Mouse (Mus musculus) heart, embryonic 13.5 days (tissue): ENCODE data around the gene Vmn1r130. TPM values are rescaled to one million over a fixed set of nuclear protein-coding genes. Genes with fewer than 3 reads are reported as not detected.
"Not testable (repeated sequence)": the region's sequence is repeated elsewhere in the genome, so short reads cannot be mapped to it uniquely, and the experiment has no call there.

Experiments
- ATAC-seq: fragments of 200-750 bp; cut with Nextera tagmentation; 2 replicates; pipeline ENCODE4 v1.8.0; 2017; ENCODE audit warnings: moderate TSS enrichment; ENCODE audit not compliant: insufficient number of reproducible peaks, low FRiP score, low TSS enrichment; ENCODE audit errors: extremely low read depth
- H3K27ac ChIP-seq: fragments of 300-500 bp; sonication (generic); replicated peaks from 2 replicates; pipeline ENCODE4 v1.5.1; 2015; ENCODE audit warnings: moderate library complexity, mild to moderate bottlenecking, inconsistent platforms
- H3K27me3 ChIP-seq: fragments of 300-500 bp; sonication (generic); replicated peaks from 2 replicates; pipeline ENCODE4 v1.6.1; 2015; ENCODE audit warnings: mild to moderate bottlenecking, inconsistent platforms
- H3K36me3 ChIP-seq: fragments of 300-500 bp; sonication (generic); 2 replicates; pipeline ENCODE4 v1.6.1; 2015; ENCODE audit warnings: mild to moderate bottlenecking, inconsistent platforms
- H3K4me1 ChIP-seq: fragments of 300-500 bp; sonication (generic); 2 replicates; pipeline ENCODE4 v1.6.1; 2015; ENCODE audit warnings: inconsistent platforms
- H3K4me2 ChIP-seq: fragments of 300-500 bp; sonication (generic); 2 replicates; pipeline ENCODE4 v1.6.1; 2015; ENCODE audit warnings: inconsistent platforms, mild to moderate bottlenecking, moderate library complexity
- H3K4me3 ChIP-seq: fragments of 300-500 bp; sonication (generic); 2 replicates; pipeline ENCODE4 v1.5.1; 2015; ENCODE audit warnings: moderate library complexity, mild to moderate bottlenecking, inconsistent platforms
- H3K9ac ChIP-seq: fragments of 300-500 bp; sonication (generic); 2 replicates; pipeline ENCODE4 v1.6.1; 2015; ENCODE audit warnings: inconsistent platforms, mild to moderate bottlenecking, moderate library complexity
- H3K9me3 ChIP-seq: fragments of 300-500 bp; sonication (generic); 2 replicates; pipeline ENCODE4 v1.6.1; 2016; ENCODE audit warnings: inconsistent platforms
- WGBS: fragments of 180-500 bp; shearing (Covaris S2); methylation state at CpG from one replicate; pipeline ENCODE4 v1.1.7; 2015; ENCODE audit warnings: mixed read lengths; 5-methylcytosine and 5-hydroxymethylcytosine counted together
- polyA plus RNA-seq: library from polyadenylated mRNA; unstranded; fragments of >200 nt; fragmentation: Nextera tagmentation; extraction: Ambion mirVana; gene quantifications from 2 replicates; pipeline ENCODE4 v1.2.1, GENCODE M21; 2015

Gene Vmn1r130
- polyA plus RNA-seq = not detected in 2 replicates

DNA sequence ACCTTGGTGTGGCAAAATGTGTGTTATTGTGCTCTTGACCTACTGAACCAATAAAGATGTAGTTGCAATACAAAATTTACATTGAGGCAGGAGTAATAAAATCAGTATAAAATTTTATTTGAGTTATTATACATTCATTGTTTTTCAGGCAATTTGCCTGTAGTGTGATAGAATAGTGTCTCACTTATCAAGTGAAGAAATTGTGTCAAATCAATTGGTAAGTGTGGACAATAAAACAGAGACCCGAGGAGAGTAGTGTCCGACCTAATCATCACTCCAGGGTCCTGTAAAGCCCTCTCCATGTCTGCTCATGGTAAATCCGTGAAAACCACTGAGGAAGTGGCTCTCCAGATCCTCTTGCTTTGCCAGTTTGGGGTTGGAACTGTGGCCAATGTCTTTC lies at the start of gene Vmn1r130:
Gene Vmn1r130, plus strand, starts transcription at position 301 of the 400 bp plus-strand sequence.
- no CpG with 5 or more reads among the region's 3 CpGs for WGBS
- H3K27ac ChIP-seq, H3K27me3 ChIP-seq, H3K9me3 ChIP-seq, H3K4me3 ChIP-seq, H3K36me3 ChIP-seq, ATAC-seq, H3K4me2 ChIP-seq, H3K9ac ChIP-seq, H3K4me1 ChIP-seq: not testable (repeated sequence)

DNA sequence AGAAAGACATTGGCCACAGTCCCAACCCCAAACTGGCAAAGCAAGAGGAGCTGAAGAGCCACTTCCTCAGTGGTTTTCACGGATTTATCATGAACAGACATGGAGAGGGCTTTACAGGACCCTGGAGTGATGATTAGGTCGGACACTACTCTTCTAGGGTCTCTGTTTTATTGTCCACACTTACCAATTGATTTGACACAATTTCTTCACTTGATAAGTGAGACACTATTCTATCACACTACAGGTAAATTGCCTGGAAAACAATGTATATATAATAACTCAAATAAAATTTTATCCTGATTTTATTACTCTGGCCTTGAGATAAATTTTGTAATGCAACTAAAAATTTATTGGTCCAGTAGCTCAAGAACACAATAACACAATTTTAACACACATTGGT lies 34.4 kb downstream of the Vmn1r130 start, which contains the start of gene Vmn1r131:
Gene Vmn1r131, minus strand, starts transcription at position 101 of the 400 bp plus-strand sequence.
- not testable (repeated sequence) for H3K4me2 ChIP-seq, H3K27ac ChIP-seq, H3K4me3 ChIP-seq, H3K36me3 ChIP-seq, H3K9ac ChIP-seq, H3K27me3 ChIP-seq, H3K9me3 ChIP-seq, H3K4me1 ChIP-seq, ATAC-seq
- no CpG with 5 or more reads among the region's 2 CpGs for WGBS

Other genes with a start within 250 kb of the Vmn1r130 start
- not detected in 2 replicates for gene Vmn1r125, start 239.6 kb upstream of the Vmn1r130 start, polyA plus RNA-seq
- gene Vmn1r126, start 210.3 kb upstream of the Vmn1r130 start, polyA plus RNA-seq = not detected in 2 replicates
- not detected in 2 replicates for gene Vmn1r127, start 191.9 kb upstream of the Vmn1r130 start, polyA plus RNA-seq
- not detected in 2 replicates for gene Vmn1r128, start 162.4 kb upstream of the Vmn1r130 start, polyA plus RNA-seq
- gene Vmn1r129, start 150.5 kb upstream of the Vmn1r130 start, polyA plus RNA-seq = not detected in 2 replicates
- gene Gm6882, start 79.0 kb upstream of the Vmn1r130 start, polyA plus RNA-seq = not detected in 2 replicates
- not detected in 2 replicates for gene Vmn1r131, start 34.3 kb downstream of the Vmn1r130 start, polyA plus RNA-seq
- gene Vmn1r132, start 102.3 kb downstream of the Vmn1r130 start, polyA plus RNA-seq = not detected in 2 replicates
- gene Gm4175, start 249.7 kb downstream of the Vmn1r130 start, polyA plus RNA-seq = not detected in 2 replicates